Mouse (Mus musculus) intestine, embryonic 14.5 days (tissue): ENCODE data around the gene Rflnb. TPM values are rescaled to one million over a fixed set of nuclear protein-coding genes. Genes with fewer than 3 reads are reported as not detected.

Experiments used
- ATAC-seq: fragments of 200-750 bp; cut with Nextera tagmentation; replicated peaks from 2 replicates; pipeline ENCODE4 v1.8.0; 2017; ENCODE audit warnings: low read depth, moderate number of reproducible peaks, moderate TSS enrichment, moderate library complexity; ENCODE audit not compliant: low FRiP score, low TSS enrichment
- DNase-seq: peaks from one replicate; pipeline ENCODE4 v3.0.0-alpha.2; 2018; ENCODE audit warnings: low spot score
- H3K27ac ChIP-seq: fragments of 300-500 bp; sonication (generic); 2 replicates; pipeline ENCODE4 v1.5.1; 2014; ENCODE audit warnings: low read depth, mild to moderate bottlenecking, control low read depth
- H3K27me3 ChIP-seq: fragments of 300-500 bp; sonication (generic); replicated peaks from 2 replicates; pipeline ENCODE4 v1.6.1; 2014; ENCODE audit warnings: low read length, control low read depth; ENCODE audit not compliant: control insufficient read depth, insufficient read depth
- H3K36me3 ChIP-seq: fragments of 300-500 bp; sonication (generic); 2 replicates; pipeline ENCODE4 v1.6.1; 2014; ENCODE audit warnings: low read length, control low read depth; ENCODE audit not compliant: control insufficient read depth, insufficient read depth
- H3K4me1 ChIP-seq: fragments of 300-500 bp; sonication (generic); replicated peaks from 2 replicates; pipeline ENCODE4 v1.6.1; 2014; ENCODE audit warnings: low read length, control low read depth, mixed read lengths; ENCODE audit not compliant: control insufficient read depth, insufficient read depth
- H3K4me2 ChIP-seq: fragments of 300-500 bp; sonication (generic); 2 replicates; pipeline ENCODE4 v1.6.1; 2014; ENCODE audit warnings: low read length
- H3K4me3 ChIP-seq: fragments of 300-500 bp; sonication (generic); 2 replicates; pipeline ENCODE4 v1.5.1; 2014; ENCODE audit warnings: low read depth, low read length, control low read depth, mixed read lengths
- H3K9ac ChIP-seq: fragments of 300-500 bp; sonication (generic); 2 replicates; pipeline ENCODE4 v1.6.1; 2014; ENCODE audit warnings: mild to moderate bottlenecking, low read length
- H3K9me3 ChIP-seq: fragments of 300-500 bp; sonication (generic); 2 replicates; pipeline ENCODE4 v1.6.1; 2016; ENCODE audit warnings: low read length, control low read depth; ENCODE audit not compliant: control insufficient read depth
- WGBS: fragments of 180-500 bp; shearing (Covaris S2); extraction: QIAGEN DNeasy Blood & Tissue Kit; methylation state at CpG from one replicate; pipeline ENCODE4 v1.1.7; 2014; 5-methylcytosine and 5-hydroxymethylcytosine counted together
- polyA plus RNA-seq: library from polyadenylated mRNA; unstranded; fragments of >200 nt; fragmentation: Nextera tagmentation; extraction: Ambion mirVana; gene quantifications from 2 replicates; pipeline ENCODE4 v1.2.1, GENCODE M21; 2014

Rflnb gene
- polyA plus RNA-seq, 1 experiment from 2014 or later: 53.8 TPM

DNA sequence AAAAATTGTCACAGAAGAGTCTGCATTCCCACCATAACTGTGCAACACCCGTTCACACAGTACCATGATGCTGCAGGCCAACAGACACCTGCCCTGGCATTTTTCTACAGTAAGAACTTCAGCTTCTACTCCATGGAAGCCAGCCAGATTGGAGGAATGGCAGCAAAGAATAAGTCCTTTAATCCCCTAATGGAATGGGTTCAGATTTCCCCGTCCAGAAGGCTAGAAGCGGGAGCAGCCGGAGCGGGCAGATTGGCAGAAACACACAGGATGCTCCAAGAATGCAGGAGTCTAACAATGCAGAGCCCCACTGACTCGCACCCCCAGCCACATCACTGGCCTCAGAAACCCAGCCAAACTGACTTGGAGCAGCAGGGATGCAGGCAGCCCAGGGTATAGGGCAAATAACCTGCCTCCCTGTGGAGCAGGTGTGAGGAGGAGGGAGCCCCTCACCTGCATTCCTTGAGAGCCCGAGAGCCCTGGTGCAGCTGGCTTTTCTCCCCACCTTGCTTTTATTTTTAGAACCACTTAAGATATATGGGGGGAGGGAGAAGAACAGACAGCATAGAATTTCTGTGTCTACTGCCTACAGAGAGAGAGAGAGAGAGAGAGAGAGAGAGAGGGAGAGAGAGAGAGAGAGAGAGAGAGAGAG is 54.5 kb downstream of the Rflnb start:
- Histone ChIP-seq H3K4me1 (no peaks in the 10 kb centered on the region), H3K36me3 (no peaks in the 10 kb centered on the region), H3K9me3 (0 out of 2 replicates have a peak, but pooled peaks cover 6% of the 10 kb centered on the region), H3K4me2 (no peak overlapping the region), H3K27ac (no peak overlapping the region), H3K9ac (no peak overlapping the region), H3K27me3 (no peaks in the 10 kb centered on the region), H3K4me3 (no peak overlapping the region)
- ATAC-seq (no peak), DNase-seq (no peak)
- 34% methylated on average over 7 of the region's 7 CpGs for WGBS

DNA sequence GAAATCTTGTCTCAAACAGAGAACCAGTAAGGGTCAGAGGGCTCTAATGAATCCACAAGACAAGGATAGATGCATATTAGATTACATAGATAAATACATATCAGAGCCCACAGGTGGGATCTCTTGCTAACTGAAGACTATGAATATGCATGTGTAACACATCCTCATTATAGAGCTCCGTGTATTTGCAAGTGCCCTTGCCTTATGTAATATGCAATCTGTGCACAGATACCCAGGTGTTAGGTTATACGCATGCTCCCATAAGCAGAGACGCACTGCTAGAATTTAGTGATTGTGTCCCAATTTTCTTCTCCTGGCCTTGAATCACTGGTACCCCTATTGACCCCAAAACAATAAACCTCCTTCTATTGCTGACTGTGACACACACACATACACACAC is 55.4 kb downstream of the Rflnb start:
- H3K9me3 ChIP-seq: 0 out of 2 replicates have a peak, but pooled peaks cover 6% of the 10 kb centered on the region
- H3K36me3 ChIP-seq: no peaks in the 10 kb centered on the region
- WGBS: 87% methylated on average over 3 of the region's 3 CpGs
- no peak overlapping the region for H3K4me2 ChIP-seq
- H3K4me1 ChIP-seq: no peaks in the 10 kb centered on the region
- H3K27me3 ChIP-seq: no peaks in the 10 kb centered on the region
- no peak overlapping the region for H3K9ac ChIP-seq
- DNase-seq (no peak), ATAC-seq (no peak)
- H3K27ac ChIP-seq: no peak overlapping the region
- no peak overlapping the region for H3K4me3 ChIP-seq

DNA sequence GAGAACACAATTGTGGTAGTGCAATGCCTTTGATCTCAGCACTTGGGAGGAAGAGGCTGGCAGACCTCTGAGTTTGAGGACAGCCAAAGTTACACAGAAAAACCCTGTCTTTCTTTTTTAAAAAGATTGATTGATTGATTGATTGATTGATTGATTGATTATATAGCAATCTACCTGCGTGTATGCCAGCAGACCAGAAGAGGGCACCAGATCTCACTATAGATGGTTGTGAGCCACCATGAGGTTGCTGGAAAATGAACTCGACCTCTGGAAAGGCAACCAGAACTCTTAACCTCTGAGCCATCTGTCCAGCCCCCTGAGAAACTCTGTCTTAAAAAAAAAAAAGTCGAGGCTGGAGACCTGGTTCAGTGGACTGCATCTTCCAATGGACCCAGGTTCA is 57.0 kb downstream of the Rflnb start:
- H3K27me3 ChIP-seq: peaks cover 4% of the 10 kb centered on the region; the same call in 1 of the 2 replicates
- H3K27ac ChIP-seq: no peak overlapping the region
- H3K4me2 ChIP-seq: no peak overlapping the region
- no peak overlapping the region for H3K4me3 ChIP-seq
- DNase-seq: no peak
- WGBS: 30% methylated on average over 3 of the region's 3 CpGs
- H3K9ac ChIP-seq: no peak overlapping the region
- H3K36me3 ChIP-seq: no peaks in the 10 kb centered on the region
- no peaks in the 10 kb centered on the region; the same call in 1 of the 2 replicates for H3K4me1 ChIP-seq
- ATAC-seq: no peak
- H3K9me3 ChIP-seq: 0 out of 2 replicates have a peak, but pooled peaks cover 6% of the 10 kb centered on the region

Other genes with a start within 250 kb of the Rflnb start
- gene Doc2b, start 231.7 kb downstream of the Rflnb start, polyA plus RNA-seq: 2.2 and 2.6 TPM in 2 replicates
- gene Rph3al, start 89.4 kb downstream of the Rflnb start, polyA plus RNA-seq: 17.0 and 21.7 TPM in 2 replicates
- 2.7 and 4.0 TPM in 2 replicates for gene 1700016K19Rik, start 27.9 kb downstream of the Rflnb start, polyA plus RNA-seq
- 42.5 and 45.7 TPM in 2 replicates for gene Vps53, start 151.9 kb upstream of the Rflnb start, polyA plus RNA-seq
- gene Fam57a, start 151.9 kb upstream of the Rflnb start, polyA plus RNA-seq: 114 and 117 TPM in 2 replicates
- gene Dbil5, start 189.8 kb upstream of the Rflnb start, polyA plus RNA-seq: 1.2 and 2.0 TPM in 2 replicates
- gene Gemin4, start 189.9 kb upstream of the Rflnb start, polyA plus RNA-seq: 37.5 and 42.9 TPM in 2 replicates
- 29.6 and 29.9 TPM in 2 replicates for gene Mrm3, start 215.9 kb upstream of the Rflnb start, polyA plus RNA-seq
- 147 and 161 TPM in 2 replicates for gene Glod4, start 215.9 kb upstream of the Rflnb start, polyA plus RNA-seq